Mouse (Mus musculus): ENCODE data around the gene Agtpbp1.

DNA sequence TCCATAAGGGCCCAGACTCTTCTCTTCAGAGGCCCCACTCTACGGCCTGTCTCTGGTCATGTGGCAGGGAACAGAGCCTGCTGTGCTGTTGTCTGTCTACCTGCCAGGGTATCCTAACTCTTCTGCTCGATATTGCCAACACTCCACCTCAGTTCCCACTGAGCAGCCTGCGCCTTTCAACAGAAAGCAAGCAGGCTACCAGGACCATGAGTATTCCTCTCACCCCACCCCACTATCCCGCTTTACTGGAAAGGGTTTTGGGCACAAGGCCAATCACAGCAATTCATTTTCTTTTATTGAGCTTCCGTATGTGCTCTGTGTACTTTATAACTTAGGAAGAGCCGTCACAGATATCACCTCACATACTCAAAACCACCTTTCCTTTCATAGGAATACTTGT is 131.4 kb downstream of the Agtpbp1 start:
- TF ChIP-seq CTCF (IDR thresholded peaks at IDR 0.05; ENCODE audit: insufficient read depth, low read depth, low read length) (no peak), POLR2A (IDR thresholded peaks at IDR 0.05; ENCODE audit: insufficient read depth, low read depth, low read length) (no peak)
